8 mouse cellular contexts compared by ENCODE assay signal in the genomic region with DNA sequence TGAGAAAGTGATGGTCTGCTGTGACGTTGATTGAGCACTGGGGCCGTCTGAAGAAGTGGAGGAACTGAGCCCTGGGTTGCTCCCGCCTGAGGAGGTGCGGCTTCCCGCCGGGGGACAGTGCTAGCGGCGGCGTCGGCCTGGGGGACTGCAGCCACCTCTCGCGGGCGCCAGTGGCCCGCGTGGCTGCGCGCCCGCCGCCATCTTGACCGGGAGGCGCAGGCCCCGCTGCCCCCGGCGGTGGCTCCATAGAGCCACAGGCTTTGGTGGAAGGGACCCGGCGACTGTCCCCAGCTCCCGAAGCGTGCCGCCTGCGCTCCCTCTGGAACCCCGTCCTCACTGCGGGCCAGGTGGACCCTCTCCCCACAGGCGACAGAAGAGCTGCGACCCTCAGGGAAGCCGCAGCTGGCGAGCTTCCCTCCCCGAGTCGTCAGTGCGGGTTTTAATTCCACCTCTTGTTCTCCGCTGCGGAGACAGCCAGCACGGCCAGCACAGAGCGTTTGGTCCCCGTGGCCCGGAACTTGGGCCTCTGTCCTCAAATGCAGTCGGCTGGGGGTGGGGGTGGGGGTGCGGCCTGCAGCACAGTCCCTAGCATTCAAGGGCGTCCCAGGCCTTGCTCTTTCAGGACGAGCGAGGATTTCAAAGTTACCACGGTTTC. TPM values are rescaled to one million over a fixed set of nuclear protein-coding genes. Genes with fewer than 3 reads are reported as not detected.
A peak's percentile ranks its signal among the peaks of the same experiment; 100 is the strongest.
DNase-seq lines count a peak whose midpoint lies in the region; ATAC-seq and TF ChIP-seq lines count a peak whose summit lies in the region.

No protein-coding gene starts in this region.

- H3K4me2 ChIP-seq in embryonic facial prominence, embryonic 11.5 days (ENCODE audit: low read depth, low read length): peak overlapping the region; percentile 32
- H3K4me2 ChIP-seq in hindbrain, embryonic 14.5 days (replicated peaks): peak overlapping the region; percentile 59

- peak overlapping the region; percentile 90 for H3K9ac ChIP-seq in liver, adult 2 months (ENCODE audit: low read depth, low read length)
- peak overlapping the region; percentile 50 for H3K9ac ChIP-seq in embryonic facial prominence, embryonic 11.5 days (replicated peaks; ENCODE audit: low read length)
- peak overlapping the region; percentile 36; the same call in 1 of the 2 replicates for H3K9ac ChIP-seq in hindbrain, embryonic 14.5 days

- no peak for ATAC-seq in embryonic facial prominence, embryonic 11.5 days (replicated peaks; ENCODE audit: insufficient number of reproducible peaks, low FRiP score, low TSS enrichment, low read depth)
- no peak for ATAC-seq in hindbrain, embryonic 14.5 days (ENCODE audit: low FRiP score)
- ATAC-seq in megakaryocyte, adult 5-6 weeks (ENCODE audit: poor library complexity, severe bottlenecking): peak; percentile 38
- ATAC-seq in inflammation-experienced regulatory T-cells, adult 6 months: no peak

- no peak for TF ChIP-seq POLR2A in liver, adult 2 months (IDR thresholded peaks at IDR 0.05; ENCODE audit: extremely low read depth, insufficient read depth, low read length)

- H3K4me1 ChIP-seq in liver, adult 2 months (ENCODE audit: control insufficient read depth, insufficient read depth, low read length): peaks cover 2% of the 10 kb centered on the region; the same call in 1 of the 2 replicates
- H3K4me1 ChIP-seq in embryonic facial prominence, embryonic 11.5 days (ENCODE audit: control insufficient read depth, insufficient read depth, low read length): peaks cover 3% of the 10 kb centered on the region; the same call in 1 of the 2 replicates
- peaks cover 19% of the 10 kb centered on the region; the same call in 1 of the 2 replicates for H3K4me1 ChIP-seq in hindbrain, embryonic 14.5 days (replicated peaks; ENCODE audit: control insufficient read depth, insufficient read depth, low read length)

- no peaks in the 10 kb centered on the region for H3K36me3 ChIP-seq in liver, adult 2 months (ENCODE audit: control insufficient read depth, insufficient read depth, low read length)
- H3K36me3 ChIP-seq in embryonic facial prominence, embryonic 11.5 days (replicated peaks; ENCODE audit: control insufficient read depth, insufficient read depth, low read depth, low read length): no peaks in the 10 kb centered on the region
- H3K36me3 ChIP-seq in hindbrain, embryonic 14.5 days (replicated peaks; ENCODE audit: control insufficient read depth, insufficient read depth): no peaks in the 10 kb centered on the region

- H3K79me2 ChIP-seq in liver, adult 2 months (ENCODE audit: control insufficient read depth, insufficient read depth, low read length): no peaks in the 10 kb centered on the region

- no peak overlapping the region; the same call in 1 of the 2 replicates for H3K27ac ChIP-seq in liver, adult 2 months (replicated peaks; ENCODE audit: insufficient read depth, low read depth, low read length)
- no peak overlapping the region; the same call in 1 of the 2 replicates for H3K27ac ChIP-seq in embryonic facial prominence, embryonic 11.5 days (replicated peaks; ENCODE audit: low read depth, low read length)
- H3K27ac ChIP-seq in hindbrain, embryonic 14.5 days: no peak overlapping the region

- H3K9me3 ChIP-seq in embryonic facial prominence, embryonic 11.5 days (replicated peaks; ENCODE audit: control insufficient read depth, low read length): no peaks in the 10 kb centered on the region
- no peaks in the 10 kb centered on the region for H3K9me3 ChIP-seq in hindbrain, embryonic 14.5 days (ENCODE audit: control insufficient read depth, low read length)

- DNase-seq in liver, adult 2 months (ENCODE audit: extremely low read depth, low read depth, low spot score): no peak
- no peak for DNase-seq in liver
- no peak for DNase-seq in embryonic facial prominence, embryonic 11.5 days (ENCODE audit: low spot score)
- DNase-seq in hindbrain, embryonic 14.5 days (ENCODE audit: low spot score): no peak
- peak; percentile 38 for DNase-seq in testis, postnatal 10 days (ENCODE audit: low spot score)
- DNase-seq in urinary bladder, adult 2 months (ENCODE audit: low spot score): no peak

- no peaks in the 10 kb centered on the region for H3K27me3 ChIP-seq in liver, adult 2 months (ENCODE audit: control insufficient read depth, insufficient read depth, low read length)
- peaks cover 23% of the 10 kb centered on the region for H3K27me3 ChIP-seq in embryonic facial prominence, embryonic 11.5 days (ENCODE audit: control insufficient read depth, insufficient read depth, low read length)
- H3K27me3 ChIP-seq in hindbrain, embryonic 14.5 days (ENCODE audit: control insufficient read depth, insufficient read depth, low read length): peaks cover 64% of the 10 kb centered on the region

- TF ChIP-seq CTCF in liver, adult 2 months (IDR thresholded peaks at IDR 0.05; ENCODE audit: low read depth, low read length): no peak

- 20% methylated on average over 51 of the region's 51 CpGs for WGBS in liver, adult 2 months
- 3% methylated on average over 45 of the region's 51 CpGs for whole genome bisulfite sequencing in embryonic facial prominence, embryonic 11.5 days
- WGBS in hindbrain, embryonic 14.5 days: 2% methylated on average over 43 of the region's 51 CpGs

- peak overlapping the region; percentile 66 for H3K4me3 ChIP-seq in liver, adult 2 months (ENCODE audit: insufficient read depth, low read depth, low read length)
- no peak overlapping the region for H3K4me3 ChIP-seq in embryonic facial prominence, embryonic 11.5 days (ENCODE audit: low read depth, low read length)
- peak overlapping the region; percentile 27 for H3K4me3 ChIP-seq in hindbrain, embryonic 14.5 days (replicated peaks; ENCODE audit: low read length)

RNA-seq across cellular contexts. Expression of gene Bcor, which starts 19.9 kb away (rescaled TPM):
- 2.8 and 4.9 TPM in 2 replicates for total RNA-seq in liver, adult 2 months (2014; rRNA removed)
- polyA plus RNA-seq in liver, adult 2 months (2012; rRNA removed): 5.6 and 6.6 TPM in 2 replicates
- polyA plus RNA-seq in embryonic facial prominence, embryonic 11.5 days (2014; fragmentation: Nextera tagmentation; extraction: Ambion mirVana): 26.9 TPM in 2 replicates
- polyA plus RNA-seq in hindbrain, embryonic 14.5 days (2014; fragmentation: Nextera tagmentation; extraction: Ambion mirVana): 16.1 and 17.5 TPM in 2 replicates
- total RNA-seq in megakaryocyte, adult 5-6 weeks (2015): 27.3 and 27.7 TPM in 2 replicates
- total RNA-seq in megakaryocyte, adult 5-6 weeks (2017): 24.7 and 27.9 TPM in 2 replicates
- 10 to 100 TPM; 15.1 to 28.3 (median 23.8) TPM for polyA plus RNA-seq in inflammation-experienced regulatory T-cells, adult 6 months (2017; shearing (Covaris generic))
- 7.5 and 11.9 TPM in 2 replicates for polyA plus RNA-seq in urinary bladder, adult 2 months (2012; rRNA removed)

Comparison
In these comparisons a context has a peak if more than half of its experiments do, and no peak if none do; other contexts are left out.
1. H3K9ac ChIP-seq: peak in every context shown above with its lines; median percentile 90 in liver, adult 2 months; 50 in embryonic facial prominence, embryonic 11.5 days; 36 in hindbrain, embryonic 14.5 days.